Mouse (Mus musculus) midbrain, embryonic 11.5 days (tissue): ENCODE results near the gene Fbh1. TPM values are rescaled to one million over a fixed set of nuclear protein-coding genes. Genes with fewer than 3 reads are reported as not detected.

ENCODE experiments used
- ATAC-seq: fragments of 200-750 bp; cut with Nextera tagmentation; 2 replicates; pipeline ENCODE4 v1.8.0; 2017; ENCODE audit warnings: moderate TSS enrichment, moderate library complexity; ENCODE audit not compliant: low FRiP score
- DNase-seq: peaks from one replicate; pipeline ENCODE4 v3.0.0; 2015; ENCODE audit warnings: low spot score; ENCODE audit errors: missing footprints
- H3K27ac ChIP-seq: fragments of 300-500 bp; sonication (generic); 2 replicates; pipeline ENCODE4 v1.5.1; 2014; ENCODE audit warnings: low read depth, low read length
- H3K27me3 ChIP-seq: fragments of 300-500 bp; sonication (generic); 2 replicates; pipeline ENCODE4 v1.6.1; 2014; ENCODE audit warnings: mild to moderate bottlenecking, low read length, moderate library complexity, mixed read lengths; ENCODE audit not compliant: control insufficient read depth, insufficient read depth
- H3K36me3 ChIP-seq: fragments of 300-500 bp; sonication (generic); 2 replicates; pipeline ENCODE4 v1.6.1; 2014; ENCODE audit warnings: mild to moderate bottlenecking, low read length, moderate library complexity, mixed read lengths; ENCODE audit not compliant: control insufficient read depth, insufficient read depth
- H3K4me1 ChIP-seq: fragments of 300-500 bp; sonication (generic); 2 replicates; pipeline ENCODE4 v1.6.1; 2014; ENCODE audit warnings: low read length; ENCODE audit not compliant: control insufficient read depth, insufficient read depth
- H3K4me2 ChIP-seq: fragments of 300-500 bp; sonication (generic); 2 replicates; pipeline ENCODE4 v1.6.1; 2014; ENCODE audit warnings: mild to moderate bottlenecking, moderate library complexity
- H3K4me3 ChIP-seq: fragments of 300-500 bp; sonication (generic); 2 replicates; pipeline ENCODE4 v1.5.1; 2014; ENCODE audit warnings: low read depth, low read length
- H3K9ac ChIP-seq: fragments of 300-500 bp; sonication (generic); 2 replicates; pipeline ENCODE4 v1.6.1; 2014; ENCODE audit warnings: low read length
- H3K9me3 ChIP-seq: fragments of 300-500 bp; sonication (generic); 2 replicates; pipeline ENCODE4 v1.6.1; 2016; ENCODE audit warnings: low read length; ENCODE audit not compliant: control insufficient read depth
- WGBS: fragments of 180-500 bp; shearing (Covaris S2); extraction: QIAGEN DNeasy Blood & Tissue Kit; methylation state at CpG from one replicate; pipeline ENCODE4 v1.1.7; 2014; 5-methylcytosine and 5-hydroxymethylcytosine counted together
- polyA plus RNA-seq: library from polyadenylated mRNA; unstranded; fragments of >200 nt; fragmentation: Nextera tagmentation; extraction: Ambion mirVana; gene quantifications from 2 replicates; pipeline ENCODE4 v1.2.1, GENCODE M21; 2014

Fbh1 gene
- polyA plus RNA-seq, result 134 and 136 TPM in 2 replicates

GRCm38 (mm10) chr2:11777091-11778068 lies at the start of gene Fbh1, which contains the start of gene Ankrd16:
Fbh1 (minus strand) TSS chr2:11777582.
Ankrd16 (plus strand) TSS chr2:11777876.
- Histone ChIP-seq H3K4me2 (peak within 1 kb of the TSS; percentile 88), H3K27me3 (no peaks in the 10 kb centered on the region), H3K4me3 (peak within 1 kb of the TSS; percentile 85), H3K9me3 (no peaks in the 10 kb centered on the region), H3K4me1 (peaks cover 15% of the 10 kb centered on the region), H3K27ac (peak within 1 kb of the TSS; percentile 81), H3K9ac (peak within 1 kb of the TSS; percentile 82), H3K36me3 (peaks cover 10% of the 10 kb centered on the region)
- WGBS, result under 1% methylated on average over 73 of the region's 73 CpGs
- peak; percentile 100 for DNase-seq
- ATAC-seq, result peak; percentile 96

GRCm38 (mm10) chr2:11801299-11801930 lies 24.0 kb upstream of the Fbh1 start:
- H3K27ac ChIP-seq, result no peak overlapping the region
- H3K36me3 ChIP-seq, result no peaks in the 10 kb centered on the region
- H3K4me1 ChIP-seq, result no peaks in the 10 kb centered on the region
- no peaks in the 10 kb centered on the region for H3K27me3 ChIP-seq
- H3K4me2 ChIP-seq, result no peak overlapping the region
- 92% methylated on average over 2 of the region's 2 CpGs for WGBS
- no peak for DNase-seq
- no peak overlapping the region for H3K4me3 ChIP-seq
- no peaks in the 10 kb centered on the region for H3K9me3 ChIP-seq
- no peak overlapping the region for H3K9ac ChIP-seq
- ATAC-seq, result no peak

DNA sequence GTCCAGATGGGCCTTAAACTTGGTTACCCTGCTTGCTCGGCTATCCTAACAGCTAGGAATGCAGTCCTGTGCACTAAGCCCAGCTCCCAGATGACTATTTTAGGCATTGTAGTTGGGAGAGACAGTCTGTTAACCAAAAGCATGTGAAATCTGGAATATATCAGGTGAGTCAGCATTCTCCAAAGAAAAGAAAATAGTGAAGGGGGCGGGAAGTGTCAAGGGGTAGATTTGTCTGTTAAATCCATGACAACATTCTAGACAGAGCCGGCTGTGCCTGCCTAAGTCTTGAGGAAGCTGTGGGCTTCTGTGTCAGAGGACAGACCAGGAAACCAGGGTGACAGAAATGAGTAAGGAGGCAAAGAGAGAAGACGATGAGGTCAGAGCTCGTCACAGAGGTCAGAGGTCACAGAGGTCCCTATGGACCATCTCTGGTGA lies 20.6 kb upstream of the Fbh1 start:
- H3K9me3 ChIP-seq, result no peaks in the 10 kb centered on the region
- no peaks in the 10 kb centered on the region for H3K27me3 ChIP-seq
- no peak overlapping the region for H3K4me3 ChIP-seq
- H3K4me1 ChIP-seq, result no peaks in the 10 kb centered on the region
- H3K4me2 ChIP-seq, result no peak overlapping the region
- DNase-seq (no peak), ATAC-seq (no peak; the same call in 1 of the 2 replicates)
- no peak overlapping the region for H3K27ac ChIP-seq
- no peak overlapping the region for H3K9ac ChIP-seq
- WGBS, result 76% methylated on average over 5 of the region's 5 CpGs
- H3K36me3 ChIP-seq, result 0 out of 2 replicates have a peak, but pooled peaks cover under 1% of the 10 kb centered on the region

- no peak for ATAC-seq
- peaks cover 8% of the 10 kb centered on the region for H3K36me3 ChIP-seq
- WGBS, result 79% methylated on average over 4 of the region's 4 CpGs
These were observed 17.3 kb upstream of the Fbh1 start for GRCm38 (mm10) chr2:11794668-11795067.

GRCm38 (mm10) chr2:11784159-11784558 lies 6.8 kb upstream of the Fbh1 start:
- Histone ChIP-seq H3K9me3 (no peaks in the 10 kb centered on the region), H3K4me2 (no peak overlapping the region), H3K4me3 (no peak overlapping the region), H3K36me3 (peaks cover 11% of the 10 kb centered on the region), H3K9ac (no peak overlapping the region), H3K27me3 (no peaks in the 10 kb centered on the region), H3K27ac (no peak overlapping the region), H3K4me1 (peaks cover 6% of the 10 kb centered on the region)
- 89% methylated on average over 6 of the region's 6 CpGs for WGBS
- ATAC-seq, result no peak
- DNase-seq, result no peak

More at GRCm38 (mm10) chr2:11794668-11795067, 17.3 kb upstream of the Fbh1 start:
- Histone ChIP-seq H3K4me2 (no peak overlapping the region), H3K27me3 (no peaks in the 10 kb centered on the region), H3K9ac (no peak overlapping the region), H3K4me3 (no peak overlapping the region), H3K9me3 (no peaks in the 10 kb centered on the region), H3K4me1 (no peaks in the 10 kb centered on the region), H3K27ac (no peak overlapping the region)
- no peak for DNase-seq

DNA sequence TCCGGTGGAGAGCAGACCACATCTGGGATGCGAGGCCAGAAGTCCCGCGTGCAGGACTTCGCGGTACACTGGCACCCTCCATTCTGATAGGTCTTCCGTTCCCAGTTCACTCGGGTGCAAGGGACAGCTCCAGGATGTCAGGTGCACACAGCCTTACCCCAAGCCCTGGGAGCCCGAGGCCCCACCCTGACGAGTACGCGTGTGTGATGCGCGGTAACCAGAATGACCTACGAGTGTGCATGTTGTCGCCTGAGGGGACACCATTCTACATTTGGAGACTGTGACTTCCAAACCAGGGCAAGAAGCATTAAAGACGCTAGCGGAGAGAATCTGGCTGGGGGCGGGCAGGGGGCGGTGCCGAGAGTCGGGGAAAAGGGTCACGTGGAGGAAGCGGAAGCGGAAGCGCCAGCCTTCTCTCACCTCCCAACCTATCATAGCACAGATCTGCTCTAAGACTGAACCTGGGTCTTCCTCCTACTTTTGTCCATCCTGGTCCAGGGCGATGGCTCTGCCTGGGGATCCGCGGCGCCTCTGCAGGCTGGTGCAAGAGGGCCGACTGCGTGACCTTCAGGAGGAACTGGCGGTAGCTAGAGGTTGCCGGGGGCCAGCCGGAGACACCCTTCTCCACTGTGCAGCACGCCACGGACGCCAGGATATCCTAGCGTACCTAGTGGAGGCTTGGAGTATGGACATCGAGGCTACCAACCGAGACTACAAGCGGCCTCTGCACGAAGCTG lies 873 bp upstream of the Fbh1 start:
- Histone ChIP-seq H3K4me1 (peaks cover 15% of the 10 kb centered on the region), H3K36me3 (peaks cover 11% of the 10 kb centered on the region), H3K27me3 (no peaks in the 10 kb centered on the region), H3K9me3 (no peaks in the 10 kb centered on the region), H3K4me2 (peak overlapping the region; percentile 88), H3K9ac (peak overlapping the region; percentile 81), H3K4me3 (peak overlapping the region; percentile 85), H3K27ac (peak overlapping the region; percentile 81)
- WGBS, result under 1% methylated on average over 43 of the region's 43 CpGs
- ATAC-seq (peak; percentile 85), DNase-seq (peak; percentile 98)

GRCm38 (mm10) chr2:11776415-11776814 lies 967 bp downstream of the Fbh1 start:
- DNase-seq (no peak), ATAC-seq (no peak)
- Histone ChIP-seq H3K36me3 (peaks cover 2% of the 10 kb centered on the region), H3K4me3 (peak overlapping the region; percentile 85), H3K4me2 (peak overlapping the region; percentile 65), H3K9me3 (no peaks in the 10 kb centered on the region), H3K9ac (peak overlapping the region; percentile 82; the same call in 1 of the 2 replicates), H3K27me3 (no peaks in the 10 kb centered on the region), H3K4me1 (peaks cover 15% of the 10 kb centered on the region), H3K27ac (no peak overlapping the region)
- 56% methylated on average over 8 of the region's 8 CpGs for whole genome bisulfite sequencing

- Histone ChIP-seq H3K27me3 (no peaks in the 10 kb centered on the region), H3K9me3 (no peaks in the 10 kb centered on the region), H3K27ac (no peak overlapping the region), H3K9ac (no peak overlapping the region), H3K4me2 (no peak overlapping the region), H3K36me3 (no peaks in the 10 kb centered on the region; the same call in 1 of the 2 replicates), H3K4me1 (peaks cover 15% of the 10 kb centered on the region), H3K4me3 (no peak overlapping the region)
- ATAC-seq (no peak), DNase-seq (no peak)
- WGBS, result 80% methylated on average over 5 of the region's 5 CpGs
These were observed 2.3 kb downstream of the Fbh1 start for GRCm38 (mm10) chr2:11775121-11775520.
